Comparison of ENCODE assay signal across 29 mouse cellular contexts in the genomic region with DNA sequence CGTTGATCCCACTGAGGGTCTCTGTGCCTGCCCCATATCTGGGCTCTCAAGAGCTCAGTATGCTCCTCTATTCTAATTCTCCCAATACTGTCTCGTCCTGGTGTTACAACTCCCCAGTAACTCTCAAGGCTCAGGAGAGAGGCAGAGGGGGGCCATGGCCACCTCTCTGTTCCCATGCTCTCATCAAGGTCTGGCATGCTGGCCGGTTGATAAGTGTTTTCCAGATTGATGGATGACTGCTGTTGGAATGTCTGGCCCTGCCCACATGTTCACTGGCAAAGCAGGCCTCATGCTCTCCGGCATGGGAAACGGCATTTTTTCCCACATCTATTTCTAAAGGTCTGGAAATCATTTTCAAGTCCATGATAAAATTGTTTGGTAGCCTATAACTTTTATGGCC. TPM values are rescaled to one million over a fixed set of nuclear protein-coding genes. Genes with fewer than 3 reads are reported as not detected.
DNase-seq lines count a peak whose midpoint lies in the region; ATAC-seq and TF ChIP-seq lines count a peak whose summit lies in the region.
"Had no signal": no experiment of that assay in that cellular context is flagged by ENCODE, and none has a peak within 500 bp of the region (broad histone marks: within the 10 kb centered on the region; RNA-seq: fewer than 3 reads in every experiment).

No protein-coding gene starts in this region.

- TF ChIP-seq CTCF in heart, postnatal 0 days (IDR thresholded peaks at IDR 0.05; ENCODE audit: low read depth) = no peak

- no peak for ATAC-seq in embryonic facial prominence, embryonic 14.5 days (ENCODE audit: low read depth)
- peak; percentile 6; the same call in 1 of the 2 replicates for ATAC-seq in heart, embryonic 12.5 days (ENCODE audit: insufficient number of reproducible peaks, low FRiP score)
- ATAC-seq in heart, postnatal 0 days (ENCODE audit: insufficient read depth, low read depth) = peak; percentile 77
- ATAC-seq in frontal cortex, adult (ENCODE audit: low TSS enrichment) = no peak
- ATAC-seq: Patski had no signal

- no peaks in the 10 kb centered on the region for H3K9me3 ChIP-seq in embryonic facial prominence, embryonic 14.5 days (ENCODE audit: control insufficient read depth, low read length)
- H3K9me3 ChIP-seq in embryonic facial prominence, embryonic 10.5 days = no peaks in the 10 kb centered on the region
- H3K9me3 ChIP-seq in heart, embryonic 12.5 days (replicated peaks) = 0 out of 2 replicates have a peak, but pooled peaks cover 6% of the 10 kb centered on the region
- H3K9me3 ChIP-seq in heart, postnatal 0 days (replicated peaks; ENCODE audit: control insufficient read depth, low read length) = no peaks in the 10 kb centered on the region
- H3K9me3 ChIP-seq: embryonic facial prominence, embryonic 15.5 days; forebrain, embryonic 12.5 days; hindbrain, embryonic 10.5 days; hindbrain, embryonic 15.5 days; limb, embryonic 10.5 days; limb, embryonic 15.5 days; liver, embryonic 13.5 days; stomach, embryonic 15.5 days had no signal

- no peak overlapping the region for H3K4me3 ChIP-seq in embryonic facial prominence, embryonic 14.5 days (ENCODE audit: low read depth, low read length)
- no peak overlapping the region for H3K4me3 ChIP-seq in embryonic facial prominence, embryonic 10.5 days
- H3K4me3 ChIP-seq in heart, embryonic 12.5 days = no peak overlapping the region
- no peak overlapping the region for H3K4me3 ChIP-seq in heart, postnatal 0 days (ENCODE audit: low read depth, low read length)
- H3K4me3 ChIP-seq: embryonic facial prominence, embryonic 15.5 days; forebrain, embryonic 12.5 days; hindbrain, embryonic 10.5 days; hindbrain, embryonic 15.5 days; limb, embryonic 10.5 days; limb, embryonic 15.5 days; liver, embryonic 13.5 days; stomach, embryonic 15.5 days had no signal

- no peak overlapping the region for H3K27ac ChIP-seq in embryonic facial prominence, embryonic 14.5 days (replicated peaks; ENCODE audit: low read depth, low read length)
- no peak overlapping the region for H3K27ac ChIP-seq in embryonic facial prominence, embryonic 10.5 days (replicated peaks)
- peak overlapping the region; percentile 60 for H3K27ac ChIP-seq in heart, embryonic 12.5 days (ENCODE audit: poor library complexity, severe bottlenecking)
- H3K27ac ChIP-seq in heart, postnatal 0 days (ENCODE audit: low read depth) = peak overlapping the region; percentile 3; the same call in 1 of the 2 replicates
- H3K27ac ChIP-seq: embryonic facial prominence, embryonic 15.5 days; forebrain, embryonic 12.5 days; hindbrain, embryonic 10.5 days; hindbrain, embryonic 15.5 days; kidney, postnatal 0 days; limb, embryonic 10.5 days; limb, embryonic 15.5 days; liver, embryonic 13.5 days; stomach, embryonic 15.5 days had no signal

- no peak for TF ChIP-seq EP300 in heart, postnatal 0 days (IDR thresholded peaks at IDR 0.05; ENCODE audit: low read depth)

- H3K9ac ChIP-seq in embryonic facial prominence, embryonic 14.5 days (ENCODE audit: low read depth, low read length) = no peak overlapping the region
- no peak overlapping the region for H3K9ac ChIP-seq in heart, embryonic 12.5 days
- H3K9ac ChIP-seq in heart, postnatal 0 days (replicated peaks; ENCODE audit: low read depth, low read length) = no peak overlapping the region
- H3K9ac ChIP-seq: embryonic facial prominence, embryonic 15.5 days; forebrain, embryonic 12.5 days; hindbrain, embryonic 15.5 days; limb, embryonic 15.5 days; liver, embryonic 13.5 days; stomach, embryonic 15.5 days had no signal

- no peaks in the 10 kb centered on the region for H3K4me1 ChIP-seq in embryonic facial prominence, embryonic 14.5 days (ENCODE audit: control insufficient read depth, insufficient read depth, low read length)
- peaks cover 10% of the 10 kb centered on the region; the same call in 1 of the 2 replicates for H3K4me1 ChIP-seq in embryonic facial prominence, embryonic 10.5 days
- H3K4me1 ChIP-seq in heart, embryonic 12.5 days (replicated peaks) = peaks cover 31% of the 10 kb centered on the region
- peaks cover 7% of the 10 kb centered on the region for H3K4me1 ChIP-seq in heart, postnatal 0 days (ENCODE audit: control insufficient read depth, insufficient read depth)
- H3K4me1 ChIP-seq: embryonic facial prominence, embryonic 15.5 days; forebrain, embryonic 12.5 days; hindbrain, embryonic 15.5 days; liver, embryonic 13.5 days; stomach, embryonic 15.5 days had no signal

- H3K4me2 ChIP-seq in embryonic facial prominence, embryonic 14.5 days (ENCODE audit: low read depth, low read length) = no peak overlapping the region
- no peak overlapping the region for H3K4me2 ChIP-seq in heart, embryonic 12.5 days
- 0 out of 2 replicates have a peak overlapping the region, but pooled peaks have one; percentile 11 for H3K4me2 ChIP-seq in heart, postnatal 0 days (ENCODE audit: low read depth, low read length)
- H3K4me2 ChIP-seq: embryonic facial prominence, embryonic 15.5 days; forebrain, embryonic 12.5 days; hindbrain, embryonic 15.5 days; limb, embryonic 15.5 days; liver, embryonic 13.5 days; stomach, embryonic 15.5 days had no signal

- no peaks in the 10 kb centered on the region for H3K36me3 ChIP-seq in embryonic facial prominence, embryonic 14.5 days (ENCODE audit: control insufficient read depth, insufficient read depth, low read length)
- H3K36me3 ChIP-seq in embryonic facial prominence, embryonic 10.5 days (replicated peaks) = no peaks in the 10 kb centered on the region; the same call in 1 of the 2 replicates
- H3K36me3 ChIP-seq in heart, embryonic 12.5 days = peaks cover 11% of the 10 kb centered on the region
- no peaks in the 10 kb centered on the region for H3K36me3 ChIP-seq in heart, postnatal 0 days (replicated peaks; ENCODE audit: control insufficient read depth, insufficient read depth, low read length)
- H3K36me3 ChIP-seq: embryonic facial prominence, embryonic 15.5 days; forebrain, embryonic 12.5 days; hindbrain, embryonic 10.5 days; hindbrain, embryonic 15.5 days; limb, embryonic 10.5 days; limb, embryonic 15.5 days; liver, embryonic 13.5 days; stomach, embryonic 15.5 days had no signal

- 62% methylated on average over 5 of the region's 5 CpGs for WGBS in embryonic facial prominence, embryonic 14.5 days
- 83% methylated on average over 5 of the region's 5 CpGs for WGBS in embryonic facial prominence, embryonic 10.5 days
- 25% methylated on average over 5 of the region's 5 CpGs for WGBS in heart, embryonic 12.5 days
- WGBS in heart, postnatal 0 days = 23% methylated on average over 5 of the region's 5 CpGs

- peak; percentile 41 for DNase-seq in embryonic facial prominence, embryonic 14.5 days (ENCODE audit: low spot score)
- DNase-seq in embryonic facial prominence, embryonic 10.5 days (ENCODE audit: low spot score) = no peak
- DNase-seq in adrenal gland, adult 8-10 months = peak; percentile 21
- DNase-seq in heart, postnatal 0 days (ENCODE audit: low spot score) = peak; percentile 48
- DNase-seq in lung, postnatal 10 days = no peak
- DNase-seq: cerebellum, adult 11-12 months; cerebellum, adult 9-11 months; gastrocnemius, postnatal 25 days; kidney, adult 18-20 months; layer of hippocampus, adult 9-11 months; liver, embryonic 13.5 days; lung, adult 18-20 months; lung, postnatal 14 days; midbrain, embryonic 14.5 days; right cerebral cortex, postnatal 25 days had no signal

- no peaks in the 10 kb centered on the region for H3K27me3 ChIP-seq in embryonic facial prominence, embryonic 14.5 days (replicated peaks; ENCODE audit: control insufficient read depth, insufficient read depth, low read length)
- H3K27me3 ChIP-seq in embryonic facial prominence, embryonic 10.5 days (replicated peaks; ENCODE audit: low read depth, poor library complexity, severe bottlenecking) = no peaks in the 10 kb centered on the region
- H3K27me3 ChIP-seq in heart, embryonic 12.5 days (replicated peaks) = no peaks in the 10 kb centered on the region
- H3K27me3 ChIP-seq in heart, postnatal 0 days (ENCODE audit: control insufficient read depth, insufficient read depth, low read length) = no peaks in the 10 kb centered on the region
- H3K27me3 ChIP-seq: embryonic facial prominence, embryonic 15.5 days; forebrain, embryonic 12.5 days; hindbrain, embryonic 15.5 days; limb, embryonic 15.5 days; liver, embryonic 13.5 days; stomach, embryonic 15.5 days had no signal

RNA-seq across cellular contexts. Expression of a gene that starts 29.4 kb away (rescaled TPM):
- polyA plus RNA-seq in embryonic facial prominence, embryonic 14.5 days (2014; fragmentation: Nextera tagmentation; extraction: Ambion mirVana) = 30.5 and 30.8 TPM in 2 replicates
- polyA plus RNA-seq in embryonic facial prominence, embryonic 10.5 days (2016; fragmentation: Nextera tagmentation; extraction: Ambion mirVana) = 22.3 and 22.8 TPM in 2 replicates
- 10 to 100 TPM; 12.1 to 18.6 (median 15.1) TPM for total RNA-seq in adrenal gland, adult 8-10 months (2022)
- 98.7 and 99.8 TPM in 2 replicates for polyA plus RNA-seq in heart, embryonic 12.5 days (2016; fragmentation: Nextera tagmentation; extraction: Ambion mirVana)
- 19.7 and 21.6 TPM in 2 replicates for total RNA-seq in heart, postnatal 0 days (2014; rRNA removed; ENCODE audit: low replicate concordance)
- polyA plus RNA-seq in heart, postnatal 0 days (2015; fragmentation: Nextera tagmentation; extraction: Ambion mirVana) = 19.5 and 20.7 TPM in 2 replicates
- total RNA-seq: common myeloid progenitor, adult 5-6 weeks; MEL; monocyte, adult 5-6 weeks had no signal

Comparison
In these comparisons a context has a peak if more than half of its experiments do, and no peak if none do; other contexts are left out.
1. DNase-seq: peak in embryonic facial prominence, embryonic 14.5 days (single experiment), adrenal gland, adult 8-10 months (single experiment) and heart, postnatal 0 days (single experiment); none in embryonic facial prominence, embryonic 10.5 days (single experiment) and lung, postnatal 10 days (single experiment).
2. ATAC-seq: peak in heart, embryonic 12.5 days (single experiment) and heart, postnatal 0 days (single experiment); none in embryonic facial prominence, embryonic 14.5 days (single experiment) and frontal cortex, adult (single experiment).
3. H3K27ac ChIP-seq: peak in heart, embryonic 12.5 days (single experiment) and heart, postnatal 0 days (single experiment); none in embryonic facial prominence, embryonic 14.5 days (single experiment) and embryonic facial prominence, embryonic 10.5 days (single experiment).